Mouse (Mus musculus) kidney, embryonic 14.5 days (tissue): Measurements from ENCODE around the gene Fmnl1. TPM values are rescaled to one million over a fixed set of nuclear protein-coding genes. Genes with fewer than 3 reads are reported as not detected.
A peak's percentile ranks its signal among the peaks of the same experiment; 100 is the strongest.

Experiments used
- ATAC-seq: fragments of 200-750 bp; cut with Nextera tagmentation; 2 replicates; pipeline ENCODE4 v1.8.0; 2017; ENCODE audit warnings: moderate number of reproducible peaks, mild to moderate bottlenecking, moderate TSS enrichment, moderate library complexity; ENCODE audit not compliant: low FRiP score, low TSS enrichment
- H3K27ac ChIP-seq: fragments of 300-500 bp; sonication (generic); 2 replicates; pipeline ENCODE4 v1.5.1; 2014; ENCODE audit warnings: low read depth, mild to moderate bottlenecking, low read length, moderate library complexity, mixed read lengths
- H3K27me3 ChIP-seq: fragments of 300-500 bp; sonication (generic); 2 replicates; pipeline ENCODE4 v1.6.1; 2014; ENCODE audit warnings: mild to moderate bottlenecking, low read length; ENCODE audit not compliant: control insufficient read depth, insufficient read depth
- H3K36me3 ChIP-seq: fragments of 300-500 bp; sonication (generic); 2 replicates; pipeline ENCODE4 v1.6.1; 2014; ENCODE audit warnings: low read length, mixed read lengths; ENCODE audit not compliant: control insufficient read depth, insufficient read depth
- H3K4me1 ChIP-seq: fragments of 300-500 bp; sonication (generic); 2 replicates; pipeline ENCODE4 v1.6.1; 2014; ENCODE audit warnings: low read length, mixed read lengths; ENCODE audit not compliant: control insufficient read depth, insufficient read depth
- H3K4me2 ChIP-seq: fragments of 300-500 bp; sonication (generic); replicated peaks from 2 replicates; pipeline ENCODE4 v1.6.1; 2014; ENCODE audit warnings: low read depth, mild to moderate bottlenecking, low read length
- H3K4me3 ChIP-seq: fragments of 300-500 bp; sonication (generic); 2 replicates; pipeline ENCODE4 v1.5.1; 2014; ENCODE audit warnings: mild to moderate bottlenecking, low read length
- H3K9ac ChIP-seq: fragments of 300-500 bp; sonication (generic); 2 replicates; pipeline ENCODE4 v1.6.1; 2014; ENCODE audit warnings: low read depth, mild to moderate bottlenecking, low read length, moderate library complexity
- H3K9me3 ChIP-seq: fragments of 300-500 bp; sonication (generic); 2 replicates; pipeline ENCODE4 v1.6.1; 2016; ENCODE audit warnings: low read length; ENCODE audit not compliant: control insufficient read depth
- WGBS: fragments of 180-500 bp; shearing (Covaris S2); extraction: QIAGEN DNeasy Blood & Tissue Kit; methylation state at CpG from one replicate; pipeline ENCODE4 v1.1.7; 2014; 5-methylcytosine and 5-hydroxymethylcytosine counted together
- polyA plus RNA-seq: library from polyadenylated mRNA; unstranded; fragments of >200 nt; fragmentation: Nextera tagmentation; extraction: Ambion mirVana; gene quantifications from 2 replicates; pipeline ENCODE4 v1.2.1, GENCODE M21; 2014

The Fmnl1 gene
- polyA plus RNA-seq, 1 experiment from 2014 or later, result 4.0 TPM

DNA sequence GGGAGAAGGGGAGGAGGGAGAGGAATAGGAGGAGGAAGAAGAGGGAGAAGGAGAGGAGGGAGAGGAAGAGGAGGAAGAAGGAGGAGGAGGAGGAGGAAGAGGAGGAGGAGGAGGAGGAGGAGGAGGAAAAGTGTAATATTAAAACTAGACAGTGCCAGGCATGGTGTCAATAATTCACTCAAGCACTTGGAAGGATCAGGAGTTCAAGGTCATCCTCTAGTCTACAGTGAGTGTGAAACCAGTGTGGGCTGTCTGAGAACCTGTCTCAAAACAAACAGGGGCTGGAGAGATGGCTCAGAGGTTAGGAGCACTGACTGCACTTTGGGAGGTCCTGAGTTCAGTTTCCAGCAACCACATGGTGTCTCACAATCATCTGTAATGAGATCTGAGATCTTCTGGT, 31.5 kb downstream of the Fmnl1 start:
- Histone ChIP-seq H3K27me3 (peaks cover 37% of the 10 kb centered on the region), H3K4me3 (no peak overlapping the region), H3K9me3 (no peaks in the 10 kb centered on the region), H3K9ac (no peak overlapping the region), H3K36me3 (no peaks in the 10 kb centered on the region), H3K4me2 (no peak overlapping the region), H3K4me1 (peaks cover 11% of the 10 kb centered on the region), H3K27ac (no peak overlapping the region)
- no peak for ATAC-seq

DNA sequence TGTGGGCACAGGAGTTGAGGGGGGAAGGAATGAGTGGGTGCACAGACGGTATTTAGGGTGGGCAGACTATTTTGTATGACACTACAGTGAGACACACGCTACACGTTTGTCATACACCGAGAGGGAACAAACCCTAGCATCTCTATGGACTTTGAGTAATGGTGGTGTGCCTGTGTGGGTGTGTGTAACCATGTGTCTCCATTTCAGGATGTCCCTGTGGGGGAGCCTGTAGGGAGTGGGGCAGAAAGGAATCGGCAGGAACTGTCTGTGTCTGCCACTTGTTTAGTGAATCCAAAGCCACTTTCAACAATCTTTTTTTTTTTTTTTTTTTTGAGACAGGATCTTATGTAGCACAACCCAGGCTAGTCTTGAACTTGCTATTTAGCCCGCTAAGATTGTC, 35.3 kb downstream of the Fmnl1 start:
- Histone ChIP-seq H3K4me1 (no peaks in the 10 kb centered on the region), H3K4me2 (no peak overlapping the region), H3K27me3 (no peaks in the 10 kb centered on the region), H3K27ac (no peak overlapping the region), H3K9ac (no peak overlapping the region), H3K36me3 (no peaks in the 10 kb centered on the region), H3K9me3 (no peaks in the 10 kb centered on the region), H3K4me3 (no peak overlapping the region)
- WGBS, result 93% methylated on average over 6 of the region's 6 CpGs
- no peak for ATAC-seq

DNA sequence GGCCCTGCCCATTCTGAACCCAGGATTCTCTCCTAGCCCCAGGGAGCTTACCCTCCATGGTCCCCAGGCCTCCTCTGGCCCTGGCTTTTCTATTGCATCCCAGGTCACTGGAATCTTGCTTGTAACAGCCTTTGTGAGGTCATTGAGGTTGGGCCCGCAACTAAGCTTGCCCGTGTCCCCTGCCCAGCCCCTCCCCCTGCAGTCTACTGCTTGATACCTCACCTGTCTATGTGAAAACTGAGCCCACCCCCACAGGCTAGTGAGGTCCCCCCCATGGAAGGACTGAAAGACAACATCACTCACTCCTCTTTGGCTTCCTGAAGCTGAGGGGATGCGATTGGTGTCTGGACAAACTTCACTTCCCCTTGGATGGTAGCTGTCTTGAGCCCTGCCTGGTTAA, 37.6 kb downstream of the Fmnl1 start, which contains the start of gene 1700023F06Rik:
1700023F06Rik (minus strand) TSS at position 101 of the 400 bp plus-strand sequence.
- Histone ChIP-seq H3K4me2 (no peak within 1 kb of the TSS), H3K4me3 (no peak within 1 kb of the TSS), H3K27ac (no peak within 1 kb of the TSS), H3K9ac (no peak within 1 kb of the TSS), H3K4me1 (no peaks in the 10 kb centered on the region), H3K9me3 (no peaks in the 10 kb centered on the region), H3K27me3 (no peaks in the 10 kb centered on the region), H3K36me3 (no peaks in the 10 kb centered on the region)
- WGBS, result 91% methylated on average over 3 of the region's 3 CpGs
- ATAC-seq, result no peak

DNA sequence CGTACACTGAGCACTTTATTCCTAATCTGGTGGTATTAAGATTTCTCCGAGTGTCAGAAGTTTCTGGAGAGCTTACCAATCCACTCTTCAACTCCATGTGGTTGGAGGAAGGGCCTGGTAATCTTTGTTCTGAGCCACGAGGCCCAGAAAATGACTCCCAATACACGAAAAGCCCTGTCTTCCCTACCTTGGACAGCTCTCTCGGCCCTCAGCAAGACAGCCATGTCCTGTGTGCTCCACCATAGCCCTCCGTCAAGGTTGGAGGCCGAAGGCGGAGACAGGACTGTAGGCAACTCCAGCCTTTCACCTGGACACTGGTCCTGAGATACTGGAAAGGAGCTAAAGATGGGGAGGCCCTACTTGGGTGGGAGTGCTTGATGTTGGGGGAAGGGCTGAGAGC, 39.4 kb downstream of the Fmnl1 start:
- no peaks in the 10 kb centered on the region for H3K36me3 ChIP-seq
- no peaks in the 10 kb centered on the region for H3K4me1 ChIP-seq
- H3K9ac ChIP-seq, result no peak overlapping the region
- no peak overlapping the region for H3K4me3 ChIP-seq
- H3K9me3 ChIP-seq, result no peaks in the 10 kb centered on the region
- ATAC-seq, result no peak
- no peak overlapping the region for H3K27ac ChIP-seq
- H3K27me3 ChIP-seq, result no peaks in the 10 kb centered on the region
- WGBS, result 67% methylated on average over 8 of the region's 8 CpGs
- no peak overlapping the region for H3K4me2 ChIP-seq

DNA sequence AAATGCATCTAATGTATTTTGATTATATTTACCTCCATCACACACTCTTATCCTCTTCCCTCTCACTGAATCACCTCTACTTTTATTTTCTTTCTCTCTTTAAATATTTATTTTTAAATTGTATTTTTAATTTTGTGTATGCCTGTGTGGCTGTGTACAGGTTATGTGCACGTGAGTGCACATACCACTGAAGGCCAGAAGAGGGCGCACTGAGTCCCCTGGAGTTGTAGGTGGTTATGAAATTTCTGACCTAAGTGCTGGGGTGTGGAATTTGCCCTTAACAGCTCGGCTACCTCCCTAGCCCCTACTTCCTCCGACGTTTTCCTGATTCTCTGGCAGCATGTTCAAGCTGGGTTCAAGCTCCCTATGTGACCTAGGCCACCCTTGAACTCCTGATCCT, 42.8 kb downstream of the Fmnl1 start:
- Histone ChIP-seq H3K27ac (no peak overlapping the region), H3K9me3 (no peaks in the 10 kb centered on the region), H3K4me3 (no peak overlapping the region), H3K9ac (no peak overlapping the region), H3K4me2 (no peak overlapping the region), H3K4me1 (peaks cover 6% of the 10 kb centered on the region; the same call in 1 of the 2 replicates), H3K36me3 (no peaks in the 10 kb centered on the region), H3K27me3 (no peaks in the 10 kb centered on the region)
- 91% methylated on average over 5 of the region's 5 CpGs for WGBS
- ATAC-seq, result no peak

DNA sequence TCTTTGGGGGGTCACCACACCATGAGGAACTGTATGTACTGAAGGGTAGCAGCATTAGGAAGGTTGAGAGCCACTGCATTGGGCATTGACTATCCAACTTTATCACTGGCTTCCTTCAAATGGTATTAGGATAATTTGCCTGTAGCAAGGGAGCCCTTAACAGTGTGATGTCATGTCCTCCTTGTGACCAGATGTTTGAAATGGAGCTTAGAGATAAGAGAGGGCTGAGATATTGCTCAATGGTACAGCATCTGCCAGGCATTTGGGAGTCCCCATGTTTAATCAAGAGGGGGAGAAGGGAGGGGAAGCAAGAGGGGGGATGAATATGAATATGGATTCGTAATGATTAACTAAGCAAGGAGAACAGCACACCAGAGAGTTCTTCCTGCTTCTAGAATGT, 44.4 kb downstream of the Fmnl1 start:
- Histone ChIP-seq H3K36me3 (peaks cover 9% of the 10 kb centered on the region; the same call in 1 of the 2 replicates), H3K27ac (no peak overlapping the region), H3K4me1 (peaks cover 6% of the 10 kb centered on the region; the same call in 1 of the 2 replicates), H3K27me3 (no peaks in the 10 kb centered on the region), H3K9me3 (no peaks in the 10 kb centered on the region), H3K4me3 (no peak overlapping the region), H3K9ac (no peak overlapping the region), H3K4me2 (no peak overlapping the region)
- WGBS, result 73% methylated on average over 1 of the region's 1 CpGs
- ATAC-seq, result no peak

DNA sequence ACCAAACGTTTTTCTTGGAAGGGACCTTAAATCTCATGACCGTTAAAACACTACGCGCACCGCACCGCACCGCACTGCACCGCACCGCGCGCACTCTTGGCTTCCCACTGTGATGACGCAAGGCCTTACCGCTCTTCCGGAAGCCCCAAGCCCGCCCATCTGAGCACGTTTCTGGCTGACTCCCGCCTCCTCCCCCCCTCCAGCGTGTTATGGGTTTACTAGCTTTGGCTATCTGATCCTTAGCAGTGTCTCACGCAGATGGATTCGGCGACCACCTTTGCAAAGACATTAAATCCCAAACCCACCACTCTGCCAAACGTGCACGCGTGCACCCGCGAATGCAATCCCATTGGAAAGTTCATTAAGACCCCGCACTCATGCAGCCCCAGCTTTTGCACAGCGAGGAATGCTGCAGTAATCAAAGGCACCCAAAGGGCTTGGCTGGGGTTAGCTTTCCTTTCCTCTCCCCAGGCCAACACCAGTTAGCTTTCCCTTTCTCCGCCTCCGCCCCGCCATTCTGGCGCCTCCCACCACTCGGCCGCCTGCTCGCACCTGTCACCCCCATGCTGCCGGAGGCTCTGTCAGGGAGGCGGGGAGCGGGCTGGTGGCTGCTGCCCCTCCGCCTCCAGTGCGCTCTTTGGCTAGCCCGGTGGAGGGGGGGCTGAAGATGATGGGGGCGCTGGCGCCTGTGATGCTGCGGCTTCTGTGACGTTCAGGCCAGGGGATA, 47.0 kb downstream of the Fmnl1 start, which contains the start of gene Spata32:
Spata32 (minus strand) TSS at position 643 of the 727 bp plus-strand sequence.
- no peaks in the 10 kb centered on the region for H3K9me3 ChIP-seq
- peak within 1 kb of the TSS; percentile 94 for H3K4me2 ChIP-seq
- H3K9ac ChIP-seq, result peak within 1 kb of the TSS; percentile 58; the same call in 1 of the 2 replicates
- under 1% methylated on average over 44 of the region's 45 CpGs for WGBS
- ATAC-seq, result peak; percentile 80
- H3K27ac ChIP-seq, result 0 out of 2 replicates have a peak within 1 kb of the TSS, but pooled peaks have one; percentile 51
- no peaks in the 10 kb centered on the region for H3K27me3 ChIP-seq
- H3K4me1 ChIP-seq, result peaks cover 6% of the 10 kb centered on the region; the same call in 1 of the 2 replicates
- peak within 1 kb of the TSS; percentile 45 for H3K4me3 ChIP-seq
- peaks cover 20% of the 10 kb centered on the region; the same call in 1 of the 2 replicates for H3K36me3 ChIP-seq

DNA sequence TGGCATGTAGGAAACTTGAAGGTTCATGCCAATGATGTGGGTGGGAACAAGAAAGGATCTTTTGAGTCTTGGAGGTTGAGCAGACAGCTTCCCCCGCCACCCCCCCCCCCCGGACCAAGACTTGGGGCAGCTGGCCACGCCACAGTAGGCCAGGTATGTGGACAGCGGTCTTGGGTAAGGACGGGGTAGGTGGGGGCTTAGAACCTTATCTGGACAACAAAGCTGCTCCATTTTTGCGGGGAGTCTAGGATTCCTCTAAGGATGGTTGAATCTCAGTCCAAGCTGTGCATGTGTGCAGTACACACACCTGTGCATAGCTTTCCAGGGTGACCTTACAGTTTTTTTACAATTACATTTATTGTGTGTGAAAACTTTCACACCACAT, 47.6 kb downstream of the Fmnl1 start:
- WGBS, result 24% methylated on average over 6 of the region's 6 CpGs
- peak overlapping the region; percentile 58; the same call in 1 of the 2 replicates for H3K9ac ChIP-seq
- ATAC-seq, result peak; percentile 21

DNA sequence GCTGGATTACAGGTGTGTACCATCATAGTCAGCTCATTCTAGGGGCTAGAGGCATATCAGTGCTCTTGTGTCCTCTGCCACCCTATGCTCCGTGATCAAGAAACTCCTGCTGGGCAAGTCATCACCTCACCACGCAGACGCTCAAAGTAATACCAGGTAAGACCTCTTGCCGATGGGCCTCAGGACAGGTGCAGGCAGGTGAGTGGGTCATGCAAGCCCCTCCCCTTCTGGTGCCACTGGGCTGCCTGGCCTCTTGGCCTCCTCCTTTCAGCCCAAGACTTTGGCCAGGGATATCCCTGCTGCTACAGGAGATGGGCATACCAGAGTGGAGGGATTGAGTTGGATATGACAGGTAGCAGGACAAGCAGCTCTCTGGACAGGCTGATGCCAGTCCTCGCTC, 48.4 kb downstream of the Fmnl1 start:
- 88% methylated on average over 5 of the region's 5 CpGs for WGBS
- Histone ChIP-seq H3K27me3 (no peaks in the 10 kb centered on the region), H3K4me1 (peaks cover 6% of the 10 kb centered on the region; the same call in 1 of the 2 replicates), H3K9ac (no peak overlapping the region), H3K4me3 (no peak overlapping the region), H3K4me2 (no peak overlapping the region), H3K36me3 (peaks cover 30% of the 10 kb centered on the region), H3K9me3 (no peaks in the 10 kb centered on the region), H3K27ac (no peak overlapping the region)
- ATAC-seq, result no peak

More for the DNA sequence above, 47.6 kb downstream of the Fmnl1 start:
- Histone ChIP-seq H3K9me3 (no peaks in the 10 kb centered on the region), H3K4me1 (peaks cover 6% of the 10 kb centered on the region; the same call in 1 of the 2 replicates), H3K27ac (no peak overlapping the region), H3K4me3 (peak overlapping the region; percentile 45), H3K27me3 (no peaks in the 10 kb centered on the region), H3K36me3 (peaks cover 22% of the 10 kb centered on the region), H3K4me2 (peak overlapping the region; percentile 94)
